Mouse (Mus musculus) kidney, postnatal 0 days (tissue): ENCODE measurements around the gene Cd247. TPM values are rescaled to one million over a fixed set of nuclear protein-coding genes. Genes with fewer than 3 reads are reported as not detected.

Experiments
- ATAC-seq: fragments of 200-750 bp; cut with Nextera tagmentation; replicated peaks from 2 replicates; pipeline ENCODE4 v1.8.0; 2017; ENCODE audit warnings: low read depth, moderate number of reproducible peaks, moderate TSS enrichment, moderate library complexity; ENCODE audit not compliant: low FRiP score
- DNase-seq: peaks from one replicate; pipeline ENCODE4 v3.0.0-alpha.2; 2016; ENCODE audit warnings: low spot score
- H3K27ac ChIP-seq: fragments of 300-500 bp; sonication (generic); 2 replicates; pipeline ENCODE4 v1.5.1; 2014; ENCODE audit warnings: mild to moderate bottlenecking
- H3K27me3 ChIP-seq: fragments of 300-500 bp; sonication (generic); 2 replicates; pipeline ENCODE4 v1.6.1; 2014; ENCODE audit warnings: low read length, mixed read lengths; ENCODE audit not compliant: insufficient read depth
- H3K36me3 ChIP-seq: fragments of 300-500 bp; sonication (generic); 2 replicates; pipeline ENCODE4 v1.6.1; 2014; ENCODE audit warnings: low read length, mixed read lengths; ENCODE audit not compliant: insufficient read depth
- H3K4me1 ChIP-seq: fragments of 300-500 bp; sonication (generic); replicated peaks from 2 replicates; pipeline ENCODE4 v1.6.1; 2014; ENCODE audit warnings: antibody characterized with exemption, low read length, mixed read lengths; ENCODE audit not compliant: insufficient read depth
- H3K4me2 ChIP-seq: fragments of 300-500 bp; sonication (generic); 2 replicates; pipeline ENCODE4 v1.6.1; 2014; ENCODE audit warnings: mild to moderate bottlenecking, low read length, moderate library complexity, mixed read lengths
- H3K4me3 ChIP-seq: fragments of 300-500 bp; sonication (generic); replicated peaks from 2 replicates; pipeline ENCODE4 v1.5.1; 2014; ENCODE audit warnings: low read depth, low read length
- H3K9ac ChIP-seq: fragments of 300-500 bp; sonication (generic); 2 replicates; pipeline ENCODE4 v1.6.1; 2014; ENCODE audit warnings: low read depth, low read length
- H3K9me3 ChIP-seq: fragments of 300-500 bp; sonication (generic); replicated peaks from 2 replicates; pipeline ENCODE4 v1.6.1; 2016; ENCODE audit warnings: low read length, inconsistent platforms, mixed read lengths
- CTCF ChIP-seq: IDR thresholded peaks from 2 replicates; pipeline ENCODE4 v1.5.1; 2016; ENCODE audit warnings: antibody characterized with exemption, low read depth, mild to moderate bottlenecking, moderate library complexity
- WGBS: fragments of 180-500 bp; shearing (Covaris S2); extraction: QIAGEN DNeasy Blood & Tissue Kit; methylation state at CpG from one replicate; pipeline ENCODE4 v1.1.7; 2014; 5-methylcytosine and 5-hydroxymethylcytosine counted together
- polyA plus RNA-seq: library from polyadenylated mRNA; unstranded; fragments of >200 nt; fragmentation: Nextera tagmentation; extraction: Ambion mirVana; gene quantifications from 2 replicates; pipeline ENCODE4 v1.2.1, GENCODE M21; 2015

Gene Cd247
- polyA plus RNA-seq, 1 experiment from 2014 or later, result 0.67 TPM

DNA sequence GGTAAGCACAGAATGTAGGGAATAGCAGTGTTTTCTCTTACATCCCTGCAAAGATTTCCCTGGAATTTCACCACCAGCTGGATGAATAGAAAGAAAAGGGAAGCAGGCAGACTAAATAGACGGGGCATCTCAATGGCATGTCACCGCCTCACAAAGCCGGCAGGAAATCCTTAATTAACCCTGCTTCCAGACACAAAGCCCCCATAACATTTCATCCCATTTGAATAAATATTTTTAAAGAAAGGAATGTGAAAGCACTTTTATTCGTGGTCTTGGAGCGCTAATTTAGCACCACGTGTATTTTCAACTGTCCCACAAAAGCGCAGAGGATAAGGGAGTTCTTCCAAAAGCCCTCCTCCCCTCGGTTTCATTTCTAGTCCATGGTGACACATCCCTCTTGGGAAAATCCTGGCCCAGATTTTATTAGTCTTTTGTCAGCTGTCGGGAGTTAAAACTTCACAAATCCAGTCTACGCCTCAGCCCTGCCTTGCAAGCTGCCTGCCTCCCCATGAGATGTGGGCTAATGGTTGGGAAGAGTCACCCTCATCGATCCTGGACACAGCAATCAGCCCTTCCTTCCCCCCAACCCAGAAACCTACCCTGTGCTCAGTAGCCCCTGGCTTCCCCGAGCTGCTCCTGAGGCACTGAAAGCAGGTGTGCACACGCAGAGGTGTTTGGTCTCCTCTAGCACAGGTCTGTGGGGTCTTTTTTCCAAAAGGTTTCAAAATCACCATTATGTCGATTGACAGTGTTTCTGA lies 26.2 kb downstream of the Cd247 start:
- no peaks in the 10 kb centered on the region for H3K27me3 ChIP-seq
- ATAC-seq (0 out of 2 replicates have a peak, but pooled peaks have one; percentile 47), DNase-seq (peak; percentile 75)
- TF ChIP-seq CTCF, result no peak
- H3K27ac ChIP-seq, result peak overlapping the region; percentile 31; the same call in 1 of the 2 replicates
- no peaks in the 10 kb centered on the region; the same call in 1 of the 2 replicates for H3K4me1 ChIP-seq
- H3K9ac ChIP-seq, result no peak overlapping the region
- no peak overlapping the region for H3K4me3 ChIP-seq
- no peaks in the 10 kb centered on the region for H3K36me3 ChIP-seq
- WGBS, result 33% methylated on average over 14 of the region's 14 CpGs
- peak overlapping the region; percentile 19 for H3K4me2 ChIP-seq
- no peaks in the 10 kb centered on the region for H3K9me3 ChIP-seq

DNA sequence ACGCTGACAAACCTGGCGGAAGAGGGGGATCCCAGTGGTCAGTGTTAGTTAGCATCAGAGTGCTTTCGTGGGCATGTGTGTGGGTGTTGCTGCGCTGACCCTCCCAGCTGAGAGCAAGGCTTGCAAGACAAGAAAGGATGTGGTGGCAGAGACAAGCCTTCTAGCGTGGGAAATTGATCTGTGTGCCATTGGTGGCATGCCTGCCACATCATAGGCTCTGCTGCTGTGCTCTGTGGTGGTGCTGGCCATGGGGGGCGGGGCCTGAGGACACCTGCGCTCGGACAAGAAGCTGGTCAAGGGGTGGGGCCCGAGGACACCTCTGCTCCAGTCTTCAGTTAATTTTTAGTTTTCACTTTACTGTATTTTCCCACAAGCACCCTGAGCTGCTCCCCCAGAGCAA lies 27.9 kb downstream of the Cd247 start:
- Histone ChIP-seq H3K4me2 (no peak overlapping the region), H3K27me3 (no peaks in the 10 kb centered on the region), H3K36me3 (no peaks in the 10 kb centered on the region), H3K9me3 (no peaks in the 10 kb centered on the region), H3K27ac (no peak overlapping the region), H3K4me1 (no peaks in the 10 kb centered on the region; the same call in 1 of the 2 replicates), H3K9ac (no peak overlapping the region), H3K4me3 (no peak overlapping the region)
- DNase-seq (no peak), ATAC-seq (no peak)
- no peak for TF ChIP-seq CTCF
- 91% methylated on average over 9 of the region's 9 CpGs for WGBS

DNA sequence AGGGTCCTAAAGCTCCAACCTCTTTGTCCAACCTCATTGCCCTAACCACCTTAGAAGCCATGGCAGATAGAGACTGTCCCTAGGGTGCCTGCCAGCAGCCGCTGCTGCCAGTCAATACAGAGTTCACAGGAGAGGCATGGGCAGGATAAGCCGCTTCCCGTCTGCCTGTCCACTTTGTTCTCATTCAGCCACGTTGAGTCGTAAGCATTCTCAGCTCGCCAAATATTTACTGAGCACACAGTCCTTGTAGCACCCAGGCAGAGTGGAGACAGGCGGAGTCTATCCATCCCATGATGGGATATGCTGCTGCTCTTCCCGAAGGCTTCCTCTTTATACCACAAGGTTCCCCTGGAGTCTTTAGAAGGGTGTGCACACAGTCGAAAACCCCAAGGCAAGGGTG lies 28.8 kb downstream of the Cd247 start:
- DNase-seq (no peak), ATAC-seq (no peak)
- H3K4me3 ChIP-seq, result no peak overlapping the region
- H3K9me3 ChIP-seq, result no peaks in the 10 kb centered on the region
- WGBS, result 70% methylated on average over 9 of the region's 9 CpGs
- no peak overlapping the region for H3K27ac ChIP-seq
- no peaks in the 10 kb centered on the region; the same call in 1 of the 2 replicates for H3K4me1 ChIP-seq
- no peak overlapping the region for H3K4me2 ChIP-seq
- H3K36me3 ChIP-seq, result no peaks in the 10 kb centered on the region
- no peaks in the 10 kb centered on the region for H3K27me3 ChIP-seq
- TF ChIP-seq CTCF, result no peak
- no peak overlapping the region for H3K9ac ChIP-seq

DNA sequence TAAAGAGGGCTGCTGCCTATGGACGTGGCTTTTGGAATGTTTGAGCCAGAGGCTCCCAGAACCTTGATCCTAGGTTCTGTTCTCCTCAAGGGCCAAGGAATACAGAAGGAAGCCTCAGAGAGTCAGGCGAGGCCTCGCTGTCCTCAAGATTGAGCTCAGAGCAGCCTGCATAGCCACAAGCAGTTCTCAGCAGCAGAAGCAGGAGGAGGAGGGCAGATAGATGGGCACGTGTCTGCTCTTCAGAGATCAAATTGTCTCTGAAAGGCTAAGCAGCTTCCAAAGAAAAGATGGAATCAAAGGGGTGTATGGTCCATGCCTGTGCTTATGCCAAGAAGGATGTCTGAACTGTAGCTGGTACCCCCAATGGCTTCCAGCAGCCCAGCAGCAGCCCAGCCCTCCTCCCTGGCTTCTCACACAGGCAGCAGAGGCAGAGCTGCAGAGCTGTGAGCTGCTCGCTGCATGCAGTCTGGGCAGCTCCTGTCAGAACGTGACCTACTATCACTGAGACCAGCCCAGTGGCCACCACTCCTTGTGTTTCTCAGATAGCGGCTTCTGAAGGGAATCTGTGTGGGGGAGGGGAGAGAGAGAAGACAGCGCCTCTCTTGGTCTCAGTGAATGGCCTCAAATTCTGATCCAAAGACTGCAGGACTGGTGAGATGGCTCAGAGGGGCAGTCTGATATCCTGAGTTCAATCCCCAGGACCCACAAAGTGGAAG lies 29.8 kb downstream of the Cd247 start:
- H3K4me3 ChIP-seq, result no peak overlapping the region
- peak; percentile 24 for DNase-seq
- no peaks in the 10 kb centered on the region for H3K9me3 ChIP-seq
- H3K27ac ChIP-seq, result no peak overlapping the region
- TF ChIP-seq CTCF, result no peak
- no peak overlapping the region for H3K9ac ChIP-seq
- ATAC-seq, result no peak
- H3K27me3 ChIP-seq, result no peaks in the 10 kb centered on the region
- WGBS, result 56% methylated on average over 8 of the region's 8 CpGs
- no peaks in the 10 kb centered on the region for H3K36me3 ChIP-seq
- H3K4me2 ChIP-seq, result no peak overlapping the region
- H3K4me1 ChIP-seq, result no peaks in the 10 kb centered on the region; the same call in 1 of the 2 replicates

DNA sequence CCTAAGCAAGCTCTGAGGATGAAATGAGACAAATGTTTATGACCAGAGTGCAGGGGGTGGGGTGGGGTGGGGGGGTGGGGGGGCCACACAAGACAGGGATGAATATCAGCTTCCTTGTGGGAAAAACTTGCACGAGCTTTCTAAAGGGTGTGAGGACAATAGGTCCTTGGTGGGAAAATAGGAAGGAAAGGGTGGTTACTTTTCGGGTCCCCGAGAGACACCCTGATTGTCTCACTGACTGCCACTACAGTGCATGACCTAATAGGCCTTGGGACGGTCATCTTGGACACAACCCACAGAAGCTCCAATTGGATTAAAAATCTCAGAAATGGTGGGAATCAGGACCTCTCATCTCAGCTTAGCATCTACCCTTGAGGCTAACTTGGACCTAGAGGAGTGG lies 30.7 kb downstream of the Cd247 start:
- Histone ChIP-seq H3K9ac (no peak overlapping the region), H3K9me3 (no peaks in the 10 kb centered on the region), H3K36me3 (no peaks in the 10 kb centered on the region), H3K27ac (no peak overlapping the region), H3K27me3 (no peaks in the 10 kb centered on the region), H3K4me3 (no peak overlapping the region), H3K4me1 (no peaks in the 10 kb centered on the region; the same call in 1 of the 2 replicates), H3K4me2 (no peak overlapping the region)
- DNase-seq (no peak), ATAC-seq (no peak)
- TF ChIP-seq CTCF, result no peak
- 74% methylated on average over 4 of the region's 4 CpGs for WGBS

DNA sequence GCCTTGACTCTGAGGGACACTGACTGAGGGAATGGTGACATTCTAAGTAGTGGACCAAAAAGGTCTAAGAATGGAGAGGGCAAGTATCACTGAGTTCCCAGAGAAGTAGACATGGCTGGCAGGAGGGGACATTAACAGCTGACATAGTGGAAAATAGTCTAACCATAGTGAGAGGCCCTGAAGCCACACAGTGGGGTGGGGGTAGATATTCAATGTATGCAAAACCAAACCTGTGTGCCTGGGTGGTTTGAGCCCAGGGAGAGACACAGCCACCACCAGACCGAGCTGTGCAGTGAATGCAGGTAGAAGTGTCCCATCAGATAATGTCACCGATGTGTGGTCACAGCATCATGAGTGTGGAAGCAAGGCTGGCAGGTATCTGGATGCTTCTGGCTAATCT lies 33.5 kb downstream of the Cd247 start:
- Histone ChIP-seq H3K9ac (no peak overlapping the region), H3K4me2 (no peak overlapping the region), H3K36me3 (no peaks in the 10 kb centered on the region), H3K9me3 (no peaks in the 10 kb centered on the region), H3K27ac (no peak overlapping the region), H3K27me3 (no peaks in the 10 kb centered on the region), H3K4me3 (no peak overlapping the region), H3K4me1 (no peaks in the 10 kb centered on the region)
- DNase-seq (no peak), ATAC-seq (no peak)
- 93% methylated on average over 2 of the region's 2 CpGs for WGBS
- no peak for TF ChIP-seq CTCF
